Mouse (Mus musculus) embryonic facial prominence, embryonic 11.5 days (tissue): Measurements from ENCODE around the gene Map3k20. TPM values are rescaled to one million over a fixed set of nuclear protein-coding genes. Genes with fewer than 3 reads are reported as not detected.

Experiments
- ATAC-seq: fragments of 200-750 bp; cut with Nextera tagmentation; replicated peaks from 2 replicates; pipeline ENCODE4 v1.8.0; 2017; ENCODE audit warnings: low read depth; ENCODE audit not compliant: insufficient number of reproducible peaks, low FRiP score, low TSS enrichment
- DNase-seq: peaks from one replicate; pipeline ENCODE4 v3.0.0-alpha.2; 2015; ENCODE audit warnings: low spot score
- H3K27ac ChIP-seq: fragments of 300-500 bp; sonication (generic); replicated peaks from 2 replicates; pipeline ENCODE4 v1.5.1; 2014; ENCODE audit warnings: mild to moderate bottlenecking, low read depth, low read length, control low read depth
- H3K27me3 ChIP-seq: fragments of 300-500 bp; sonication (generic); 2 replicates; pipeline ENCODE4 v1.6.1; 2014; ENCODE audit warnings: mild to moderate bottlenecking, low read length, moderate library complexity, mixed read lengths; ENCODE audit not compliant: control insufficient read depth, insufficient read depth
- H3K36me3 ChIP-seq: fragments of 300-500 bp; sonication (generic); replicated peaks from 2 replicates; pipeline ENCODE4 v1.6.1; 2014; ENCODE audit warnings: low read depth, mild to moderate bottlenecking, low read length, moderate library complexity, mixed read lengths; ENCODE audit not compliant: control insufficient read depth, insufficient read depth
- H3K4me1 ChIP-seq: fragments of 300-500 bp; sonication (generic); 2 replicates; pipeline ENCODE4 v1.6.1; 2014; ENCODE audit warnings: low read length, mixed read lengths; ENCODE audit not compliant: control insufficient read depth, insufficient read depth
- H3K4me2 ChIP-seq: fragments of 300-500 bp; sonication (generic); 2 replicates; pipeline ENCODE4 v1.6.1; 2014; ENCODE audit warnings: low read depth, mild to moderate bottlenecking, control low read depth, low read length, moderate library complexity
- H3K4me3 ChIP-seq: fragments of 300-500 bp; sonication (generic); 2 replicates; pipeline ENCODE4 v1.5.1; 2014; ENCODE audit warnings: low read depth, low read length, control low read depth
- H3K9ac ChIP-seq: fragments of 300-500 bp; sonication (generic); replicated peaks from 2 replicates; pipeline ENCODE4 v1.6.1; 2014; ENCODE audit warnings: mild to moderate bottlenecking, control low read depth, low read length
- H3K9me3 ChIP-seq: fragments of 300-500 bp; sonication (generic); replicated peaks from 2 replicates; pipeline ENCODE4 v1.6.1; 2016; ENCODE audit warnings: mild to moderate bottlenecking, low read length, inconsistent platforms, mixed read lengths; ENCODE audit not compliant: control insufficient read depth
- WGBS: fragments of 180-500 bp; shearing (Covaris S2); extraction: QIAGEN DNeasy Blood & Tissue Kit; methylation state at CpG from one replicate; pipeline ENCODE4 v1.1.7; 2014; 5-methylcytosine and 5-hydroxymethylcytosine counted together
- polyA plus RNA-seq: library from polyadenylated mRNA; unstranded; fragments of >200 nt; fragmentation: Nextera tagmentation; extraction: Ambion mirVana; gene quantifications from 2 replicates; pipeline ENCODE4 v1.2.1, GENCODE M21; 2014

Gene Map3k20
- polyA plus RNA-seq, 1 experiment from 2014 or later: 8.8 TPM

GRCm38 (mm10) chr2:72420561-72420960 lies 135.1 kb downstream of the Map3k20 start:
- no peaks in the 10 kb centered on the region for H3K4me1 ChIP-seq
- WGBS: 87% methylated on average over 5 of the region's 5 CpGs
- no peak overlapping the region for H3K4me2 ChIP-seq
- H3K4me3 ChIP-seq: no peak overlapping the region
- DNase-seq: no peak
- no peaks in the 10 kb centered on the region for H3K36me3 ChIP-seq
- H3K27me3 ChIP-seq: no peaks in the 10 kb centered on the region
- no peak overlapping the region for H3K9ac ChIP-seq
- H3K27ac ChIP-seq: no peak overlapping the region
- no peak for ATAC-seq
- no peaks in the 10 kb centered on the region for H3K9me3 ChIP-seq

DNA sequence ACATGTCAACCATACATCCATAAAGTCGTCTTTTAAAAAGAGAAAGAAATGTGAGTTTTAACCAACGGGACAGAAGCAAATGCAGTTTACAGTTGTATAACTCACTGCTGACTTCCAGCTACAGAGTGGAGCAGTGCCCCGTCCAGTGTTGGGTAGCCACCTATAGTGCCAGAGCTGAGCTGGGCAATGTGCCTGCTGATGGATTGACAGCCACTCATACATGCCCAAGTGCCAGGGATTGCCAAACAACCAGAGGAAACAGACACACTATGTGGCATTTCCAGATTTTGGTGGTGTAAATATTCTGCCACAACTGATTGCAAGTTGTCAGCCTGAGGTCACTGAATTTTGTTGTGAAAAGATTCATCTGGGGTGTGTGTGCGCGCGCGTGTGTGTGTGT lies 139.2 kb downstream of the Map3k20 start:
- Histone ChIP-seq H3K9ac (no peak overlapping the region), H3K4me2 (no peak overlapping the region), H3K27ac (no peak overlapping the region), H3K27me3 (no peaks in the 10 kb centered on the region), H3K9me3 (no peaks in the 10 kb centered on the region), H3K4me1 (no peaks in the 10 kb centered on the region), H3K36me3 (no peaks in the 10 kb centered on the region), H3K4me3 (no peak overlapping the region)
- ATAC-seq (no peak), DNase-seq (no peak)
- WGBS: 91% methylated on average over 7 of the region's 7 CpGs

GRCm38 (mm10) chr2:72426776-72427175 lies 141.3 kb downstream of the Map3k20 start:
- 22% methylated on average over 8 of the region's 8 CpGs for WGBS
- H3K4me2 ChIP-seq: no peak overlapping the region
- no peak overlapping the region; the same call in 1 of the 2 replicates for H3K27ac ChIP-seq

GRCm38 (mm10) chr2:72427288-72427687 lies 141.9 kb downstream of the Map3k20 start:
- H3K9ac ChIP-seq: no peak overlapping the region
- DNase-seq: no peak
- WGBS: 75% methylated on average over 11 of the region's 11 CpGs
- H3K4me2 ChIP-seq: no peak overlapping the region
- H3K36me3 ChIP-seq: no peaks in the 10 kb centered on the region
- H3K9me3 ChIP-seq: no peaks in the 10 kb centered on the region
- H3K27me3 ChIP-seq: no peaks in the 10 kb centered on the region
- H3K4me1 ChIP-seq: no peaks in the 10 kb centered on the region
- 0 out of 2 replicates have a peak, but pooled peaks have one; percentile 39 for ATAC-seq
- H3K4me3 ChIP-seq: no peak overlapping the region
- H3K27ac ChIP-seq: 0 out of 2 replicates have a peak overlapping the region, but pooled peaks have one; percentile 8

More at GRCm38 (mm10) chr2:72426776-72427175, 141.3 kb downstream of the Map3k20 start:
- Histone ChIP-seq H3K36me3 (no peaks in the 10 kb centered on the region), H3K27me3 (no peaks in the 10 kb centered on the region), H3K9me3 (no peaks in the 10 kb centered on the region), H3K4me1 (no peaks in the 10 kb centered on the region), H3K4me3 (no peak overlapping the region), H3K9ac (no peak overlapping the region)
- DNase-seq: peak; percentile 42
- peak; percentile 86 for ATAC-seq

- 73% methylated on average over 8 of the region's 8 CpGs for WGBS
- ATAC-seq (no peak), DNase-seq (no peak)
- H3K27ac ChIP-seq: no peak overlapping the region
- H3K9me3 ChIP-seq: no peaks in the 10 kb centered on the region
- no peak overlapping the region for H3K4me2 ChIP-seq
- H3K4me1 ChIP-seq: no peaks in the 10 kb centered on the region
- H3K27me3 ChIP-seq: no peaks in the 10 kb centered on the region
- H3K4me3 ChIP-seq: no peak overlapping the region
- H3K9ac ChIP-seq: no peak overlapping the region
- H3K36me3 ChIP-seq: no peaks in the 10 kb centered on the region
These were observed 153.6 kb downstream of the Map3k20 start for GRCm38 (mm10) chr2:72438941-72439533.

DNA sequence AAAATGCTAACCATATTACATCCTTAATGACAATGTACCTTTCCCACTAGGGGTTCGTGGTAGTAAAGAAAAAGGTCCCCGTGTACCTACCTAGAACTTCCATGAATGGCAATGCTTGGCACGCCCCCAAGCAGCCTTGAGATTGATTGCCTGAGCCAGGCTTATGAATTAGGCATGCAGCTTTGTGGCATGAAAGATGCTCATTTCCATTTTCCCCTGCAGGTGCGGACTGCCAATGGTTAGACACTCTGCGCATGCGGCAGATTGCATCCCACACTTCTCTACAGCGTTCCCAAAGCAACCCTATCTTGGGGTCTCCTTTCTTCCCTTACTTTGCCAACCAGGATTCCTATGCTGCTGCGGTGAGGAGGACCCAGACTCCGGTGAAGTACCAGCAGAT lies 155.6 kb downstream of the Map3k20 start:
- H3K4me3 ChIP-seq: no peak overlapping the region
- H3K4me1 ChIP-seq: no peaks in the 10 kb centered on the region
- H3K9ac ChIP-seq: no peak overlapping the region
- WGBS: 90% methylated on average over 9 of the region's 9 CpGs
- H3K36me3 ChIP-seq: no peaks in the 10 kb centered on the region
- H3K4me2 ChIP-seq: no peak overlapping the region
- DNase-seq (no peak), ATAC-seq (no peak)
- H3K27me3 ChIP-seq: no peaks in the 10 kb centered on the region
- no peaks in the 10 kb centered on the region for H3K9me3 ChIP-seq
- H3K27ac ChIP-seq: no peak overlapping the region

DNA sequence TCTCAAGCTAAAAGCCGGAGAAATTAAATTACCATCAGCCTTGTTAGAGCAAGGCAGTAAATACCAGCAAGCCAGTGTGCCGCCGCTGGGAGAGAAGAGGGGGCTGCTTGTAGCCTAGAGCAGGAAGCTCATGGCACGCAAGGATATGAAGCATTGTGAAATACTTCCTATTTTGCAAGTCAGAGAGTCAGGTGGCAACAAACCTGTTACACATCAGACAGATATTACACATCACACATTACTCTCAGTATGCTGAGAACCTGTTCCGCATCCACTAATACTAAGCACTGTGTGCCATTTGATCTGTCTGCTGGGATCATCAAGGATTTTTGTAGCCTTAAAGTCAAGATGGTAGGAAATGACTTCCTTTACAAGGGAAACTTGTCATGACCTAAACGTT lies 157.4 kb downstream of the Map3k20 start:
- DNase-seq (no peak), ATAC-seq (no peak)
- H3K27ac ChIP-seq: no peak overlapping the region
- H3K4me1 ChIP-seq: no peaks in the 10 kb centered on the region
- no peaks in the 10 kb centered on the region for H3K36me3 ChIP-seq
- no peak overlapping the region for H3K9ac ChIP-seq
- H3K9me3 ChIP-seq: no peaks in the 10 kb centered on the region
- H3K4me3 ChIP-seq: no peak overlapping the region
- no peaks in the 10 kb centered on the region for H3K27me3 ChIP-seq
- H3K4me2 ChIP-seq: no peak overlapping the region
- WGBS: 89% methylated on average over 6 of the region's 6 CpGs

DNA sequence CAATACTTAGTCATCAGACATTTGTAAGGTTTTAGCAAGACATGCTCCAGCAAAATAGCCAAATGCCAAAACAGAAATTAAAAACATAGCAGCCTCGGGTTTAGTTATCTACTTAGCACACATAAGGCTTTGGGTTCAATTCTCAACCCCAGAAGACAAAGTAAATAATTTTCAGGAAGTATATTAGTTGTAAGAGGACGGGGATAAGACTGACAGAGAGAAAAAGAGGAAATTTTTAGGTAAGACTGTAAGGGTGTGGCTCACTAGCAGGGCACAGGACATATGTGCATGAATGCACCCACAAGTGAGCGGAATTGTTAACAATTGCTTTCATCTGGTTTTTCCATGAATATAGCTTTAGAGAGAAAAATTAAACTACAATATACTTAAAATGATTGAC lies 158.5 kb downstream of the Map3k20 start:
- no peak for ATAC-seq
- WGBS: 84% methylated on average over 3 of the region's 3 CpGs
- Histone ChIP-seq H3K27me3 (no peaks in the 10 kb centered on the region), H3K9ac (no peak overlapping the region), H3K4me1 (no peaks in the 10 kb centered on the region), H3K9me3 (no peaks in the 10 kb centered on the region), H3K27ac (no peak overlapping the region), H3K4me3 (no peak overlapping the region), H3K36me3 (no peaks in the 10 kb centered on the region), H3K4me2 (no peak overlapping the region)
- no peak for DNase-seq
